Mouse (Mus musculus): ENCODE measurements around the gene Rbms2. TPM values are rescaled to one million over a fixed set of nuclear protein-coding genes. Genes with fewer than 3 reads are reported as not detected.
"Not testable (repeated sequence)": the region's sequence is repeated elsewhere in the genome, so short reads cannot be mapped to it uniquely, and the experiment has no call there.

Rbms2 gene
- polyA plus RNA-seq, 1 experiment = 95.4 TPM

GRCm38 (mm10) chr10:128177316-128177715 is 2.8 kb downstream of the Rbms2 start:
- Histone ChIP-seq H3K27ac (replicated peaks; ENCODE audit: low read depth, low read length) (0 out of 2 replicates have a peak overlapping the region, but pooled peaks have one; percentile 13), H3K4me3 (ENCODE audit: insufficient read depth, low read depth, low read length) (no peak overlapping the region), H3K4me1 (ENCODE audit: control insufficient read depth, insufficient read depth, insufficient read length, low read length) (peaks cover 9% of the 10 kb centered on the region)

GRCm38 (mm10) chr10:128175996-128176755 is 3.9 kb downstream of the Rbms2 start:
- peaks cover 9% of the 10 kb centered on the region for H3K4me1 ChIP-seq (ENCODE audit: control insufficient read depth, insufficient read depth, insufficient read length, low read length)
- H3K4me3 ChIP-seq (ENCODE audit: insufficient read depth, low read depth, low read length) = peak overlapping the region; percentile 67
- peak overlapping the region; percentile 76 for H3K27ac ChIP-seq (replicated peaks; ENCODE audit: low read depth, low read length)

GRCm38 (mm10) chr10:128175302-128175701 is 4.8 kb downstream of the Rbms2 start:
- H3K4me3 ChIP-seq (ENCODE audit: insufficient read depth, low read depth, low read length) = peak overlapping the region; percentile 67
- H3K27ac ChIP-seq (replicated peaks; ENCODE audit: low read depth, low read length) = peak overlapping the region; percentile 76; the same call in 1 of the 2 replicates
- H3K4me1 ChIP-seq (ENCODE audit: control insufficient read depth, insufficient read depth, insufficient read length, low read length) = peaks cover 9% of the 10 kb centered on the region

GRCm38 (mm10) chr10:128171348-128171747 is 8.7 kb downstream of the Rbms2 start:
- not testable (repeated sequence) for H3K27ac ChIP-seq (replicated peaks; ENCODE audit: low read depth, low read length); H3K4me3 ChIP-seq (ENCODE audit: insufficient read depth, low read depth, low read length)
- H3K4me1 ChIP-seq (ENCODE audit: control insufficient read depth, insufficient read depth, insufficient read length, low read length) = peaks cover 14% of the 10 kb centered on the region

DNA sequence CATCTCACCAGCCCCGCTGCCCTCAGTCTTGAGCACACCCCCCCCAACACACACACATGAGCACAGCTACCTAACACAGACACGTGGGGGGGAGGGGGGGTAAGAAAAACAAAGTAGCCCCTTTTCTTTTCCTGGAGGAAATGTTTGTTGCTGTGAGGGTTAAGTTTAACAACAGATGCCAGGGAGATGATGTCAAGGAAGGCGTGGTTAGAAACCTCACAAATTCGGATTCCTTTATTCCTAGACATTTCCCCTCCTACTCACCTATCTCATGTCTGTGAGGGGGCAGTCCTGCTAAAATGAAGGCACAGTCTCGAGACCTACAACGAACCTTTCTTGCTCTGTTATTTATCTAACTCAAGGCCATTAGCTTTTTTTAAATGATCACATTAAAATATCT is 13.0 kb downstream of the Rbms2 start:
- H3K4me1 ChIP-seq (ENCODE audit: control insufficient read depth, insufficient read depth, insufficient read length, low read length) = peaks cover 11% of the 10 kb centered on the region
- H3K27ac ChIP-seq (replicated peaks; ENCODE audit: low read depth, low read length) = peak overlapping the region; percentile 77; the same call in 1 of the 2 replicates
- no peak overlapping the region for H3K4me3 ChIP-seq (ENCODE audit: insufficient read depth, low read depth, low read length)

GRCm38 (mm10) chr10:128165726-128166125 is 14.4 kb downstream of the Rbms2 start:
- not testable (repeated sequence) for H3K4me3 ChIP-seq (ENCODE audit: insufficient read depth, low read depth, low read length); H3K27ac ChIP-seq (replicated peaks; ENCODE audit: low read depth, low read length)
- peaks cover 11% of the 10 kb centered on the region for H3K4me1 ChIP-seq (ENCODE audit: control insufficient read depth, insufficient read depth, insufficient read length, low read length)

DNA sequence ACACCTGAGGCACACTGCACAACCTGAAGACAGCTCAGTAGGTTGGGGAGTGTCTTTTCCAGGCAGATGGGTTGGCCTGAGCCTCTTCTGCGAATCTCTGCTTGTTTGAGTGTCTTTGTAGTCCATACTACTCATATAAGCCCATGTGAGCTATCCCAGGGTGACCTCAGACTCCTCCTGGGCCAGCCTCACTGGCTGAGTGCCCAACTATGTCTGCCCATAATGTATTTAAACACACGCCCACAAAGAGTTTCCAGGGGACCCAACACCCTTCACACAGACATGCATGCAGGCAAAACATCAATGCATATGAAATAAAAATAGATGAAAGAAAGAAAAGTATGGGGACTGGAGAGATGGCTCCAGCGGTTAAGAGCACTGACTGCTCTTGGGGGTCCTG is 26.1 kb downstream of the Rbms2 start:
- no peak overlapping the region for H3K4me3 ChIP-seq (ENCODE audit: insufficient read depth, low read depth, low read length)
- H3K27ac ChIP-seq (replicated peaks; ENCODE audit: low read depth, low read length) = peak overlapping the region; percentile 24; the same call in 1 of the 2 replicates
- peaks cover 8% of the 10 kb centered on the region for H3K4me1 ChIP-seq (ENCODE audit: control insufficient read depth, insufficient read depth, insufficient read length, low read length)

- Histone ChIP-seq H3K27ac (replicated peaks; ENCODE audit: low read depth, low read length) (no peak overlapping the region), H3K4me3 (ENCODE audit: insufficient read depth, low read depth, low read length) (no peak overlapping the region), H3K4me1 (ENCODE audit: control insufficient read depth, insufficient read depth, insufficient read length, low read length) (peaks cover 12% of the 10 kb centered on the region)
Observed at GRCm38 (mm10) chr10:128150941-128151340, 29.2 kb downstream of the Rbms2 start.

- Histone ChIP-seq H3K4me3 (ENCODE audit: insufficient read depth, low read depth, low read length) (peak overlapping the region; percentile 3), H3K27ac (replicated peaks; ENCODE audit: low read depth, low read length) (peak overlapping the region; percentile 65)
Observed at GRCm38 (mm10) chr10:128149592-128149991, 30.5 kb downstream of the Rbms2 start.

GRCm38 (mm10) chr10:128148789-128149365 is 31.2 kb downstream of the Rbms2 start:
- Histone ChIP-seq H3K4me3 (ENCODE audit: insufficient read depth, low read depth, low read length) (no peak overlapping the region), H3K4me1 (ENCODE audit: control insufficient read depth, insufficient read depth, insufficient read length, low read length) (peaks cover 10% of the 10 kb centered on the region), H3K27ac (replicated peaks; ENCODE audit: low read depth, low read length) (peak overlapping the region; percentile 65)

More at GRCm38 (mm10) chr10:128149592-128149991, 30.5 kb downstream of the Rbms2 start:
- peaks cover 12% of the 10 kb centered on the region for H3K4me1 ChIP-seq (ENCODE audit: control insufficient read depth, insufficient read depth, insufficient read length, low read length)

GRCm38 (mm10) chr10:128144961-128145360 is 35.1 kb downstream of the Rbms2 start:
- Histone ChIP-seq H3K4me1 (ENCODE audit: control insufficient read depth, insufficient read depth, insufficient read length, low read length) (peaks cover 5% of the 10 kb centered on the region), H3K4me3 (ENCODE audit: insufficient read depth, low read depth, low read length) (no peak overlapping the region), H3K27ac (replicated peaks; ENCODE audit: low read depth, low read length) (no peak overlapping the region)

DNA sequence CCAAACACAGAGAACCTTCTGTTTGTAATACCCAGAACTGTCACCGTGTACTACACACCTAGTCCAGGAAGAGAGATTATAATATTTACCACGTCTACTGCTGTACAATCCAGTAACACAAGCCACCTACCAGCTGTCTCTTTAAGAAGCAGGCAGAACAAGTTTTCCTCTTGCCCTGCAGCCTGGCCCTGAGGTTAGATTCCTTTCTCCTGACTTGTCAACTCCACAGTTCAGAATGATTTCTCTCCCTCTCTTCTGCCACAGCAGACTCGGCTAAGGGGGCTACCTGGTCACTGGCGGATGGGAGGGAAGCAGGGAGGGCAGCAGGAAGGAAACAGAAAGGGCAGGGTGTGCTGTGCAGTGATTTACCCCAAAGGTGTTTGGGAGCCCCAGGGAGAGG is 36.4 kb downstream of the Rbms2 start:
- Histone ChIP-seq H3K4me1 (ENCODE audit: control insufficient read depth, insufficient read depth, insufficient read length, low read length) (peaks cover under 1% of the 10 kb centered on the region), H3K4me3 (ENCODE audit: insufficient read depth, low read depth, low read length) (no peak overlapping the region), H3K27ac (replicated peaks; ENCODE audit: low read depth, low read length) (no peak overlapping the region)

GRCm38 (mm10) chr10:128142165-128142564 is 37.9 kb downstream of the Rbms2 start:
- H3K4me3 ChIP-seq (ENCODE audit: insufficient read depth, low read depth, low read length) = no peak overlapping the region
- H3K4me1 ChIP-seq (ENCODE audit: control insufficient read depth, insufficient read depth, insufficient read length, low read length) = no peaks in the 10 kb centered on the region; the same call in 1 of the 2 replicates
- no peak overlapping the region for H3K27ac ChIP-seq (replicated peaks; ENCODE audit: low read depth, low read length)

- H3K27ac ChIP-seq (replicated peaks; ENCODE audit: low read depth, low read length) = no peak overlapping the region
- no peaks in the 10 kb centered on the region; the same call in 1 of the 2 replicates for H3K4me1 ChIP-seq (ENCODE audit: control insufficient read depth, insufficient read depth, insufficient read length, low read length)
- no peak overlapping the region for H3K4me3 ChIP-seq (ENCODE audit: insufficient read depth, low read depth, low read length)
Observed at GRCm38 (mm10) chr10:128140236-128140952, 39.7 kb downstream of the Rbms2 start.

- Histone ChIP-seq H3K4me3 (ENCODE audit: insufficient read depth, low read depth, low read length) (no peak overlapping the region), H3K4me1 (ENCODE audit: control insufficient read depth, insufficient read depth, insufficient read length, low read length) (no peaks in the 10 kb centered on the region), H3K27ac (replicated peaks; ENCODE audit: low read depth, low read length) (no peak overlapping the region)
Observed at GRCm38 (mm10) chr10:128135374-128135773, 44.7 kb downstream of the Rbms2 start.

All from brown adipose tissue, adult 24 weeks (tissue).